Mouse (Mus musculus) spleen, postnatal 14 days (tissue): ENCODE measurements around the gene Cep83.

Source experiments
- DNase-seq, 2 experiments: peaks; one replicate each; pipeline ENCODE4 v3.0.0; 2021 to 2022; ENCODE audit warnings: low spot score in 2 of 2

The Cep83 gene

DNA sequence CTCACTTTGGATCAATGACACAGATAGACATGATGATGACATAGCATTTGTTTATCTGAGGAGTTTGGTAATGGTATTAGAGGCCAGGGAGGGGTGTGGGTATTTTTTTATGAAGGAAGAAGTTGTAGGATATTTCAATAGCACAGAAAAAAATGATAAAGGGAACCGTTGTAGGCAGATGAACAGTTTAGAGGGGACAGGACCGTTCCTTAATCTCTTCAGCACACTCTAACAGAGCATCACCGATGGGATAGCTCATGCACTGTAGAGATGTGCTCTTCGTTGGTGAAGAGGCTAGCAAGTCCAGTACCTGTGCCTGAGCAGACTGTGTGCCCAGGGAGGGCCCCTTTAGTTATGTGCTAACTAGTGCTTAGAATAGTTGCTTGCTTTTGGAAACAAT is 90.9 kb downstream of the Cep83 start:
- no peak for DNase-seq

DNA sequence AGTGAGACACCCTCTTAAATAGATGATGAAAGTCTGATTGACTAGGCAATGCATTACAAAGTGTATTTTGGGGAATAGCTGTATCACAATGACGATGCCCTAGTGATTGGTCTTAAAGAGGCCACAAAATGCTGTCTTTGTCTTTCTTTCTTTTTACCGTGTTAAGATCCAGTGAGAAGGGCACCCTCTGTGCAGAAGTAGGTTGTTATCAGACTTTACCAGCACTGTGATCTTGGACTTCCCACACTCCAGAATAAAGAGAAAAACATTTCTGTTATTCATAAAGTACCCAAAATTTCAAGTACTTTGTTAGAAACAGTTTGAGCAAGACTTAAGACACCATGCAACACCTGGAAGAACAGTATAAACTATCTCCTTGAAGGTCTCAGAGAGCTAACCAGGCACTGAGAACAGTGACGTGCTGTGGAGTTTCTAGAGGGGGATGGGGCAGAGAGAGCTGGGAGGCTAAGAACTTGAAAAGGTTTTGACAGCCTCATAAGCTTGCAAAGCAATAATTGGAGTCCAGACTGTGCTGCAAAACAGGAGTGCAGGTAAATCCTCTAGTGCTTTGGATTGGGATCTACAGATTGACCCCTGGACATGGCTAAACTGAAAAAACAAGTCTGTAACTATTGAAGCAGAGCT is 92.3 kb downstream of the Cep83 start:
- no peak for DNase-seq

- no peak for DNase-seq
Measured at GRCm38 (mm10) chr10:94789205-94789604, 100.8 kb downstream of the Cep83 start.

DNA sequence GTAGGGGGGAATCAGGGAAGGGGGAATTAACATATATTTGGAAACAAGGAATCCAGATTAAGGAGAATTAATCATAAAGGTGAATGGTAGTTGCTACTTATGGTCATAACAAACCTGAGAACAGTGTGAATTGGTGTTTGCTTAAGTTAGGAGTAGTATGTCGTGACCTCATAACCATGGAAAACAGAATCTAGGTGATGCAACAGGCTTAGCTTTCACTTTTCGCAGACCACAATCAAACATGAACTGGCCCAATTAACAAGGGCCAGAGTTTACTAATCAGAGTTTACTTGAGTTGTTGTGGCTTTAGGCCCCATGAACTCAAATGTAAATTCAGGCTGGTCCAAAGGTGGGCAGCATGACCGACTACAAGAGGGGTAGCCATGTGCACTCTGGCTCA is 105.5 kb downstream of the Cep83 start:
- no peak for DNase-seq

DNA sequence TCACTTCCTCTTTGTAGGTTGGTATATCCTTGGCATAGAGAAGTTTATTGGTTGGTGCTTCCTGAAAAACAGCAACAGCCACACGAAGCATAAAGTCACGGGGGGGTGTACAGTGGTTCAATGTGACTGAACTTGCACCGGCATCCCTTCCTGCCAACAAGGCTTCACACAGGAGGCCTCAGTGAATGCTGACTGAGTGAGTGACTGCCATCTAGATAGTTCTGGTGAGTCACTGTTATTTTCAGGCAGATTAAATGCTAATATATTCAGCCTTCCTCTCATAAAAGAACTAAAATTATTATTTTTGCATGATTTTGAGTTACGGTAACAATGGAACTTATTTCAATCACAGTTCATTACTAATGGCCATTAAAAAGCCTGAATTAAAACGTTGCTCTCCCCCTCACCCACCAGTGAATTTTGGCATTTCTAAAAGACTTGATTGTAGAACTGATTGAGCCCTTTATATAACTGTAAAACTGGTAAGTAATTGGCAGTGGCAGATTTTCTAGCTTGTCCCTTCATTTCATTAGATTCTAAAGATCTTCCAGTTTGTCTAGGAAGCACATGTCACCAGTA is 106.3 kb downstream of the Cep83 start:
- no peak for DNase-seq

DNA sequence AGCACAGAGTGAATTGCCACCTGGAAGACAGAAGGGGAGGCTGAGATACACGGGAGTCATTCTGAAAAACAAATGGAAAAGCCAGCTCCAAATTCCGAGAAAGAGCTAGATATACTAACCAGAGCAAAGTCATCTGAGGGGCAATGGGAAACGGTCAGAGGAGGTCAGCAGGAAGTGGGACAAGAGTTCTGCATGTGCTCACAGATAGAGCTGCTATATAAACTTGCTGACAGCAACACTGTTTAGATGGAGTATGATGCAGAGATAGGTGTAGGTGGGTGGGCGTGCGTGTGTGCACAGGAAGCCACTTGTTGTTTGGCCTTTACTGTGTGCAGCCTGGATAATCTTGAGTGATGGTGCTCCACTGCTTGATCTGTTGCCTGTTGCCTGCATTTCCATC is 109.7 kb downstream of the Cep83 start:
- no peak for DNase-seq

GRCm38 (mm10) chr10:94799485-94800239 is 111.2 kb downstream of the Cep83 start:
- no peak for DNase-seq

DNA sequence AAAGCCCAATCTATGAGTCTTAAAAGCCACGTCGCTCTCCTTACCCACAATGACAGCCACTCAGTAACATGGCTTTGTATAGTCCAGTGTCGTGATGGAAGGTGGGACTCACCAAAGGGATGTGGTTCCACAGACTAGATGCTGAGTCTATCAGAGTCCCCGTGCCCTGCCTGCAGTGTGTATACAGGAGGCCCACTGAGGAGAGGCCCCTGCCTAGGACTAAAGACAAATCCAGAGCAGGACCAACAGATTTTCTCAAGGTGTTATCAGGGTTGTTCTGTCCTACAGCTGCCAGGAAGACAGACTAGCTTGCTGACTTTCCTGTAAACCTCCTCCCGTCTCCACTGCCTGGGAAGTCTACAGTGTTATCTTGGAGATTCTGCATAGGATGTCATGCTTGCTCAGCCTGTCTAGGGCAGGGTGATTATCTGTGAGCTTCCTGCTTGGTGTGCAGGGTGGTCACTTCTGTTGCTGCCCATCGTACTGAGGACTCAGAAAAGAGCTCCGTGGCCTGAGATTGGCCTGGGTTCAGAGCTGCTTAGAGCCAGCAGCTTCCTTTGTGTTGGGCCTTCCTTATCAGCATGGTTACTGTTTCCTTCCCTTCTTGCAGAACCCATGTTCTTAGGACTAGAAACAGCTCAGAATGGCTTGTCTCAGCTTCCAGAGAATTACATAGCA is 112.4 kb downstream of the Cep83 start:
- no peak for DNase-seq

DNA sequence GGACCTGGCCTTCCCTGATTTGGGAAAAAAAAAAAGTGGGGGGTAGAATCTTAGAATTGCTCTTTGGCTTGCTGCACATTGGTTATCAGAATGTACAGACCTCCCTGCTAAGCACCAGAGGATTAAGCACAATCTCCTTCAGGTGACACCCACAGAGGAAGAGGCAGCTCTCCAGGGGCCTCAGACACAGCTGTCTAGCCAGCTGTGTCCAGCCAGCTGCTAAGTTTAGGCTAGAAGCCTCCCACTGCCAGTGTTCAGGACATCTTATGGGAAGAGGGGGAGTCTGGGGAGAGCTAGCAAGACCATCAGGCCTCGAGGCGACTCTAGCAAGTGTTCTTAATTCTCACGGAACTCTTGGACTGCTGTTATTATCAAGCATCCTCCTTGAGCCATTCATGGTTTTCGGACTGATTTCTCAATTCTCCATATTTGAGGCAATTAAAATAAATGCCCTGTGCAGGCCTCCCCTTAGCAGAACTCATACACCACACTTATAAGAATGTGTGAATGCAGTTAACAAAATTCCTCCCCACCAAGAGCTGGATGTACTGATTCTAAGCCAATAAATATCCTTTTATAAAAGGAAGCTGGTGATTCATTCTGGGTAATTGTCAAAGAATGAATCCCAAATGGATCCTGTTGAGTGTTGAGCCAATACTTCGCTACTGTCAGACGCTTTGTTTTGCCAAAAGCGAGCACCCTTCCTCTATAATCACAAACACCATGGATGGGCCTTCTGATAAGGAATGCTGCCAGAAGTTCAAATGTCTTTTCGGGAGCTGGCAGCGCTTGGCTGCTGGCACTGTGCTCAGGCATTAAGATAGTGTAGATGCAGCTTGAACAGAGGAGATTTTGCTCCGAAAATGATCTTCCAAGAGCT is 115.8 kb downstream of the Cep83 start:
- DNase-seq = no peak

- no peak for DNase-seq
Measured at GRCm38 (mm10) chr10:94804909-94805220, 116.4 kb downstream of the Cep83 start.

DNA sequence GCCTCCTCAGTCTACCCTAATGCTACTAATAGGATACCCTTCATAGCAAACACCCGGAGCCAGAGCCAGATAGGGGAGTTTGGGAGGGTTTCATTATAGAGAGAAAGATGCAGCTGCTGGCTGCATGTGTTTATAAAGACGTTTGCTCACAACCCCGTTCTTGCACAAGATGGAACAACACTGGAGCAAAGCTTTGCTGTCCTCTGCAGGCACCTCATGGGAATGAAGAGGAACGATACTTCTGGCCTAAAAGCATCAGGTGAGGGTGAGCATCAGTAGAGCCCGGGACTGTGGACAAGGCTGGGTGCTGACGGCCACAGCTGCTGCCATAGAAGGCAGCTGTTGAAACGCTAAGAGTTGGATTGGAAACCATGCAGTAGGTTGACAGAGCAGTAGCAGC is 118.9 kb downstream of the Cep83 start:
- DNase-seq = no peak

DNA sequence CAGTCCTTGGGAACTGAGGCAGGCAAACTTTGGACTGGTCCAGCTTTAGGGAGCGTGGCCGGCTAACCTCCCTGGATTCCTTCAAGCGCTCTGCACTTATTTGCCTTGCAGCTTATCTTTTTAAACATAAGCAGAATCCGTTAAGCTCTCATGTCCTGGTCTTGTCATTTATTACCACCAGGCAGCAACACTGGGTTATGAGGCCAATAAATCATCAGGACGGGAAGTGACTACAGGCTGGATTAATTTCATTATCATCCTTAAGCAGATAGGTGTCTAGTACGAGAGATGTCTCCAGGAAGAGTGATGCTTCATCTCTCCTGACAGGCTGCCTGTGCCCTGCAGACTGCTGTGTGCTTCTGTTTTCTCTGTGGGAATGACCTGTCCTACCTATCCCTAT is 119.8 kb downstream of the Cep83 start:
- no peak for DNase-seq

GRCm38 (mm10) chr10:94809946-94810472 is 121.6 kb downstream of the Cep83 start:
- no peak for DNase-seq

DNA sequence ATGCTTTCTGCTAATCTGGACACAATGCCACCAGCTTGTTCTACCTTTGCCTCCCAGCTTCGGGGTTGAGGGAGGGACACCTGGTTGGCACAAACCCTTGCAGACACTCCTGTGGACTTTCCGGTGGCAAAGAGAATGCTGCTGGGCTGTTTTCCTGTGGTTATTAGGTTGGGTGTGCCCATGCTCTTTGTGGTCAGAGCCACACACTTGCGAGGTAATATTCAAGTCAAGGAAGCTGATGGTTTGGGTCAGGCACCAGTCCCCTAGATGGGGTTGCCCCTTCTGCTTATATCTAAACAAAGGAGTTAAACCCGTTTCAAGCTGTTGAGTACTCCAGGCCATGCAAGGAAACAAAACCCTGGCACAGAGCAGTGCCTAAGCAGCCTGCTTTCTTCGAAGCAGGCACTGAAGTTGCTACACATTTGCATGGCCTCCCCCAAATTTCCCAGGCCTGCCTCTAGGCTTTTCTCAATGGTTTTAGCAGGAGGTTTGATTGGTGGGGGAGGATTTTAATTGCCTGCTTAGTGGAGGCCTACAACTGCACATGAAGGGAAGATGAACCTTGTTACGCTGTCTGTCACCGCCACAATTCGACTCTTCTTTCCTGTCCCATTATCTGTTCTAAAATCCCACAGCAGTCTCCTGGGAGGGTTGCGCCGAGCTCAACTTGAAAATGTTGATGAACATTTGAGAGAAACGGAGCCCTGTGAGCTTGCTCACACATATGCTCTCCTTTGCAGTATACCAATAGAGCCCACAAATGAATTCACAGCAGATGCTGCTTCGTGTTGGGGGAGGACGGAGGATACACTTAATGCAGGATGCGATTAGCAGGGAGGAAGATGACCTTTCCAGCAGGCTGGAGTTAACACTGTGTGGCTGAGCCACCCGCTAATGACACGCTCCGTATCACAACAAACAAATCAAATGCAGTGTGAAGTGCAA is 123.7 kb downstream of the Cep83 start:
- no peak for DNase-seq

- no peak for DNase-seq
Measured at GRCm38 (mm10) chr10:94818127-94818526, 129.7 kb downstream of the Cep83 start.

GRCm38 (mm10) chr10:94818781-94819665 is 130.6 kb downstream of the Cep83 start:
- DNase-seq = no peak

DNA sequence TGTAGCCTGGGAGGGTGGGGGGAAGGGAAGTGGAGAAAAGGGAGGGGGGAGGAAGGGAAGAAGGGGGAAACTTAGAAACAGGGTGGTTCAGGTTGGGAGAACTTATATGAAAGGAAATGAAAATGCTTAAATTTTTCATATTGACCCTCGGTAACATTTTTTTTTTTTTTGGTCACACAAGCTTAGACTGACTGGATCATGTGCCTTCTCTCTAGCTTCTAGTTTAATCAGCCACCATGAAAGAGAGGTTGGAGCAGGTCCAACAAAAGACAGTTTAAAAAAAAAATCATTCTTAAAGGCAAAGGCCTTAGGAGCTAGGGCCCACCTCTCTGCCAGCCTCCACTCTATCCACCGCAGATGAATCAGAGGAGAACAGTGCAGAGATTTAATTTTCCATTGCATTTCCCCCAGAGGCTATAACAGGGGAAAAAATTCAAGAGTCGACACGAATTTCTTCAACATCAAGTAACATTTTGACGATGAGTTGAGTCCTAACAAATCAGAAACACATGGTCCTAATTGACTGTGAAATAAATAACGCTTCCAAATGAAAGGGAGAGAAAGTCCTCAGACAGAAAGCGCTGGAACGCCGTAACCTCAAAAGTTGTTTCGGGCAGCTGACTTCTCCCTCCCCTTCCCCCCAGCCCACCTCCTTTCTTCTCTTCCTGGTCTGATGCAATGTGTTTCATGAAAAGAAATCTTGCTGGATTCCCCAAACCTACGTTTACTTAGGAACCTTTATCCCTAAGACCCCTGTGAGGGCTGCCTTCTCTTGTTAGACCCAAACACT is 135.7 kb downstream of the Cep83 start:
- DNase-seq = no peak

DNA sequence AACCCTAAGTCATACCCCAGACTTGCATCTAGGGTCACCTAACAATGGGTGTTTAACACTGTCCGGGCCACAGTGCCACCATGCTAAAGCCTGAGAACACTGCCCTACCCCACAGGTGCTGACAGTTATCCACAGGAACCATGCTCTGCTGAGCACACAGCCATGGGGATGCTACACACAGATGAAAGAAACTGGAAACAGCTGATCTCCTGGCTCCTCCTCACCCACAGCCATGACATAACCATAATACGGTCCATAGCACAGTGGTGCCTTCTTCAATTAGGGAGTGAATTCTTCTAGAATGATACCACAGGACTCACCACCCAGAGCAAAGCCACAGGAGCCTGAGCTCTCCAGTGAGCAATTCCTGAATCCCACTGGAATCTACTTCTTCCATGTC is 137.5 kb downstream of the Cep83 start:
- DNase-seq = no peak

DNA sequence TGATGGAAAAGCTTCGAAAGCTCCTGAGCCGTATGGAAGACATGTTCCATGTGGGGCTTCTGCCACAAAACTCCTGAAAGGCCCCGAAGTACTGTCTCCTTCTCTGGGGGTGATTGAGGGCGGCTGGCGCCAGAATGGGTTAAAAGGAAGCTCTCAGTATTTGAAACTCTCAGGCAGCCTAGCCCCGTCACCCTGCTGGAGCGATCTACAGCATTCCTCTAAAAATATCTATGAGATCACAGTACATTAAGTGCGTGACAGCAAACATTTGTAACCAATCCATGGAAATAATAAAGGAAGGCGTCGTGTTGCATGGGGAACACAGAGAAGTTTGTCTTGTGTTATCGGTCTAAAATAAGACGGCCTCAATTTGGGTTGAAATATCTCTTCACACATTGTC is 138.0 kb downstream of the Cep83 start:
- DNase-seq = no peak
